Mouse (Mus musculus) MN1 (cell line): ENCODE results near the gene Man1b1.
A peak's percentile ranks its signal among the peaks of the same experiment; 100 is the strongest.

Source experiments
- DNase-seq: peaks from one replicate; pipeline ENCODE4 v3.0.0-alpha.2; 2016; ENCODE audit warnings: low spot score

Gene Man1b1

DNA sequence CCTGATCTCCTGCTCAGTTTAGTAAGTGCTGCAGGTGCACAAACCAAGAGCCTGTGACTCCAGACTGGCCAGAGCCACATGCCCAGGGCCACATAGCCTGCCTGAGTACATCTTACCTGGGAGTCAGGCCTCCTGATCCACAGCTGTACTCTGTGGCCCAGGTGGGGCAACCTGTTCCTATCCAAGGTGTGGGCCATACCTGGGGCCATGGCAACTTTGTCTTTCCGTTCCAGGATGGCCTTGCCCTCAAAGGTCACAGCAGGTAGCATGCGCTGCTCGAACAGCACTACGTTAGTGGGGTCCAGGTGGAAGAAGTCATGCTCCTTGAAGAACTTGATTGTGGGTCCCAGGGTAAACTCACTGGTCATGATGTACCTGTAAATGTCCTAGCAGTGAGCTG is 32.2 kb downstream of the Man1b1 start:
- DNase-seq: no peak

DNA sequence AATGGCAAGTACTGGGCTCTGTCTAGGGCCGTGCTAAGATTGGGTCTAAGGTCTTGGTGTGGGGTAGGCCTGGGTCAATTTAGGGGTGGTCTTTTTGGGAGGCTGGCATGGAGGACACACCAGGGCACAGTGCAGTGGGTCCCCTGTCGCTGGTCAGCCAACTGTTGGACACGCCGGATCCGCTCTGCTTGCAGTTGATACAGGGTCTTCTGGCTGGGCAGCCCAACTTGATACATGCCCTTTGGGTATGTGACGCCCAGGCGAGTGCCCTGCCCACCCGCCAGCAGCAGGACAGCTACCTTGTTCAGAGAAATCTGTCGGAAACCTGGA is 32.6 kb downstream of the Man1b1 start:
- DNase-seq: no peak

DNA sequence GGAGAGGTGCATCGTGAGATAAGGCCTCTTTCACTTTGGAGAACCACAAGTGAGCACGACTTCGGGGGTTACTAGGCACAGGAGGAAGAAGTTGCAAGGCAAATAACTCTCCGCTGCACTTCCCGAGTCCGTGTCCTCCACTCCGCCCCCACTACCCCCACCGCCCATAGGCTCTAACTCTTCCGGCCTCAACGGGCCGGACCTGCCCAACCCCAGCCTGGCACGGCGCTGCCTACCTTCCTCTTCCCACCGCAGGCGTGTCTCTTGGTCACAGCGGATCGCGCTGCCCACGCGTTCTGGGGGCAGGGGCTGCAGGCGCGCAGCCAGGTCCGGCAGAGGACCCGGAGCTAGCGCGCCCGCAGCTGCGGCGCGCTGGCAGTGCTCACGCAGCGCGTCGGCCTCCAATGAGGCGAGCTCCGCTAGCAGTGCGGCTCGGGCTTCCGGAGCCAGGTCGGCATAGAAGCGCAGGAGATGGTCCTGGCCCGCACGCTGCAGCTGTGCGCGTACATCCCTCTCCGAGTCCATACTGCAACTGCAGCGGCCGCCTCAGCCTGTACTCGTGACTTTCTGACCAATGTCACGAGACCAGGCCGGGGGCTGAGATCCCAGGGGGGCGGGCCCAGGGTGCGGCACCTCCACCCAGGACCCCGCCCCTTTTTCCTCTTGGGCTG is 33.1 kb downstream of the Man1b1 start, which contains the start of gene Uap1l1:
Gene Uap1l1 (minus strand): TSS at position 592 of the 671 bp plus-strand sequence.
- DNase-seq: peak; percentile 82

DNA sequence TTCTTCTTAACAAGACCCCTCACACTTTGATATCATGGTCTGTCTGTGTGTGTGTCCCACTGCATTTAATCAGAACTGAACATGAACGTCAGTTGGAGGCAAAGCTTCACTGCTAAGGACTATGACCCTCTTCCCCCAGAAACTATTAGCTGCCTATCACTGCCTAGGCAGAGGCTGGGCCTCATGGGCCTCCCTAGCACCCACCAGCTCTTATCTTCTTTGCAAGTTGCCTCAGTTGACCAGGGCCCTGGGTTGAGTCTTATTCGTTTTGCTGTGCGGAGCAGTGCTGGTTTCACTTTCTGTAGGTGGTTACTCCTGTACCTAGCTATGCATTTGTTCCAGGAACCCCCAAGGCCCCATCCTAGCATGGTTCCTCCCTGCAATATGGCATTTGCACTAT is 37.9 kb downstream of the Man1b1 start:
- DNase-seq: no peak

DNA sequence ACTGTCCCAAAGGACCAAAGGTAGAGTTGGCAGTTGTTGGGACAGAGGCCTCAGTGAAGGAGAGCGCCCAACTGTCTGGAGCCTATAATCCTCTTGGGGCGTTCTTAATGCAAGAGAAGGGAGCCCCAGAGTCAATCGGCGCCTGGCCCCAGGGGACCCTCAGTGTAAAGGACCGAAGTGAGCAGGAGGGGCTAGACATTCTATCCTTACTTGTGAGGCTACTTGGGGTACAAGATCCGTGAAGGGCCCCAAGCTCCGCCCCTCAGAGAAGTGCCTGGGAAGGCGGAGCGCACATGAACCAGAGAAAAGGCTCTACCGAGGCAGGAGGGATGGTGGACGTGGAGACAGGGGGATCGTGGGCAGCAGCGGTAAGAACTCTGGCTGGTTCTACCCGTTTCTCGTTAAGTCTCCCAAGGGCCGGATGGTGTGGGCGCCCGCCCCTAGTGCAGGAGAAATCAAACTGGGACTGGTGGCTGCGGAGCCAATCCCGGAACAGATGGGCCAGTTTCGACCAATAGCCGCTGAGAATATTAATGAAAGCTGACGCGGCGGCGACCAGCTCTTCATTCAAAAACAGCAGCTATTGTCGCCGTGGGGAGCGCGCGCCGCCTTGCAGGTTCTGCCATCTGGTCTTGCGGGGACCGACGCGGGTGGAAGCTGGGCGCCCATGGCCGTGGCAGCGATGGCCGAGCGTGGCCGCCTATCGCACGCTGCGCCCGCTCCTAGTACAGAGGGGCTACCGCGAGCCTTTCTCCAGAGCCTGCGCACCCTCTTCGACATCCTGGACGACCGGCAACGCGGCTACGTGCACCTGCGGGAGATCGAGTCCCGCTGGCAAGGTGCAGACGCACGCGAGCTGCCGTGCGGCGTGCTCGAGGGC is 39.9 kb downstream of the Man1b1 start, which contains the start of gene Sapcd2:
Gene Sapcd2 (plus strand): TSS at position 558 of the 880 bp plus-strand sequence.
- peak; percentile 84 for DNase-seq

DNA sequence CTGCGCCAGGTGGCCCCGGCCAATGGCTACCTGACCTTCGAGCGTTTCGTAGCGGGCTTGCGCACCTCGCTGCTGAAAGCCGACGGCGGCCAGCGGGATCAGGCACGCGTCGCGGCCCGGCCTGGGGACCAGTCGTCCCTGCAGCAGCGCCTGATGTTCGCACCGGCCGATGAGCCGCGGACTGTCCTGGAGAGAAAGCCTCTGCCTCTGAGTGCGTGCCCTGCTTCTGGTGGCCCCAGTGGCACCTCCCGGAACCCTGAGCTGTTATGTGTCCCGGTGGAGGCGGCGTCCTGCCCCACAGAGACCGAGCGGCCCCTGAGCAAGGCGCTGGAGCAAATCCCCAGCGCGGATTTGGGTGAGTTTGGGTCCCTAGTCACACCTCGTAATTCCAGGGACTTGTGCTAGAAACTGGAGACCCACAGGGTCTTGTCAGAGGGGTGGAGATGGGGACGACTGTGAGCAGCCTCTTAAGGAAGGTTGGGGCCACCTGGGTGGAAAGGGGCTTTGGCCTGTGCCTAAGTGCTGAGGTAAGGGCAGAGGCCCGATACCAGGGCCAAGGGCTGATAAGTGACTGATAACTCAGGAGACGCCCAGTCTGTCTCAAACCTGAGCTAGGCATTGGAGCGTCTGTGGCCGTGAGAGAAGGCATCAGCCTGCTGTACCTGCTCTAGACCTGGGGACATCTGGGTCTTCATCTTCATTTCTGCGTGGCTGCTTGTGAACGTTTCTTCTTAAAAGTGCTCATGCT is 40.7 kb downstream of the Man1b1 start:
- no peak for DNase-seq

DNA sequence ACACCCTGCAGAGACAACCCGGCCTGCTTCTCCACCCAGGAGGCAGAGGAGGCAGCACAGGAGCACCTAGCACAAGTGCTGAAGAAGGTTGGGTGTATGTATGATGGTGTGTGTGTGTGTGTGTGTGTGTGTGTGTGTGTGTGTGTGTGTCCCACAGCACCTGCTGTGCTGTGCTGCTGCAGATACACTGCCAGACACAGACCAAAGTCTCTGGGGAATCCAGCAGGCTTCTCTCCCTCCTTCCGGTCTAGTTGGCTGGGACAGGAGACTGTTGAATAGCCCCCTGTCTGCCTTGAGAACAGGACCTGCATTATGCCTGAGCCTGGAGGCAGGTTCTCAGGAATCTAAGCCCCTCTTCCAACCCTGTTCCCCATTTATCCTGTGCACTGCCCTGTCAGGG is 41.3 kb downstream of the Man1b1 start:
- peak; percentile 68 for DNase-seq

DNA sequence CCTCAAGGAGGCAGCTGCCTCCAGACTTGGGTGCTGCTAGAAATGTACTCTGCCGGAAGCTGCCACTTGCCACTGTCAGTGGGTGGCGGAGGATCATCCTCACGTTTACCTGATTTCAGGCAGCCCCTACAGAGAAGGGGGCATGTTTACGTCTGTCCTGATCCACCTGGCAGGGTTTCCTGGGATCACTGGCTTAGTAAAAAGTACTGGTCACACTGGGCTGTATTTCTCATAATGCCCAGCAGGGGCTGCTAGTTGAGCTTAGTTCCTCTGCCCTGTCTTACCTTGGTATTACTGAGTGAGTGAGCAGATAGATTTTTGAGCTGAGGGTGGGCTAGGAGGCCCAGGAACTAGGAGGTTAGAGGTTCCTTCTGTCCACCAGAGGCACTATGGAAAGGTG is 44.5 kb downstream of the Man1b1 start:
- DNase-seq: peak; percentile 70

DNA sequence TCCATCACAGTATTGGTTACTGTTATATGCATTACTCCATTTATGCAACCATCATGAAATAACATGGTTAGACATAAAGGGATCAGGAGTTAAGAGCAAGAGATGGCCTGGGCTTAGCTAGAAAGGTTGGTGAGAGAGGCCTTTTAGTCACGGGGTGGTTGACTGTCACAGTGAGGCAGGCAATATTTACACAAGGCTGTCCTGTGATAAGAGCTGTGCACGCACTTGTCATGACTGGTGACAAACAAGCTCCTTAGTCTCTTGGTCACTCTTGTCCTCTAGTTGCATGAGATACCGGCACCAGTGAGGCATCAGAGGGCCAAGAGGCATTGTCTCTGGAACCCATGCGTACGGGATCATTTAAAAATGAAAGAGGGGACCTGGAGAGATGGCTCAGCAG is 52.4 kb downstream of the Man1b1 start:
- no peak for DNase-seq

DNA sequence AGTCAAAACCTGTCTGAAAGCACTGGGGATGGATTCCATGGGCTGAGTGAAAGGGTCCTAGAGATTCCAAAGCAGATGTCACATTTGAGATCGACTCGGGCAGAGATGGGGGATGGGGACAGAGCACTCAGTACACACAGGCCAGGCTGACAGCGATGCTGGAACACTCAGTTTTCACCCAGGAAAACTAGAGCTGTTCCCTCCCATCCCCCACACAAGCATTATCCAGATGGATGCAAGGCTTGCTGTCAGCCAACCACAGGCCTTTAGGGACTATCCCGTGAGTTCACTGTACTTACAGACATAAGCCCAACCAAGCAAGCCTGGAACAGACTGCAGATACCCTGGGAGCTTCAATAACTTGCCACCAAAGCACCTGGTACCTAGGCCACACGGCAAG is 59.1 kb downstream of the Man1b1 start:
- peak; percentile 45 for DNase-seq

DNA sequence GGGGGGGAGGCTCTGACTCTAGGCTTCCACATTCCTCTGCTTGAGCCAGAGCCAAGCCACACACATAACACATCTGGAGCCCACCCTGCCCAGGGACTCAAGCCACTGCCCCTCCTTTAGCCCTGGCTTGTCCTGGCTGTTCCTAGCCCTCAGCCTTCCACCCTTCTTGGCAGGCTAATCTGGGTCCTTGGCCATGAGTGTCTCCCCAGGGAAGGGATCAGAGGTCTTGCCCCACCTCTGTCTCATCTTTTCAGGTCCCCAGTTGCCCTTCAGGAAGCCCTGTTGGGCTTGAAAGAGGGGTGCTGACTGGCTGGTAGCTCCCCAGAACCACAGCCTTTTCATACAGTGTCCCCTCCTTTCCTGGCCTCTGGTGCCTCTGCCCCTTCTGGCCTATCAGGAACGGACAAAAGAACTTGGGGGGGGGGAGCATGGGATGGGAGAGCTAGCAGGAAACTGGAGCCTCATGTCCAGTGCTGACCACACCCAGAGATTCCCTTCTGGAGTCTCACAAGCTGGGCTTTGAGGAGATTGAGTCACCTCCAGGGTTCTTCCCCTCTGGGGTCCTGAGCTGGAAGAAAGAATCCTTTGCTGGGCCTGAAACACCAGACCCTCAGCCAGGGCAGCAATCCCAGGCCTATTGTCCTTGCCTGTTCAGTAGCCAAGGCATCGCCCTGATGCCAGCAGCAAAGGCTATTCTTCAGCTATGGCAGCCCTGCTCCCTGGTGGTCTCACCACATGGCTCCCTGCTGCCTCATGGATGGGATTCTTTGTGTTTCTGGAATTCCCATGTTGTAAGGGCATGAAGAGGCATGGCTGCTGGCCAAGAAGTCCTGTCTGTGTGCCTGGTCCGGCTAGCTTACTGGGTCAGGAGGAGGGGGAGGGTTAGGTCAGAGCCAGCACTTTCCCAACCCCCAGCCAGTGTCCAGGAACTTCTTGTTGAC is 62.4 kb downstream of the Man1b1 start:
- DNase-seq: peak; percentile 49

DNA sequence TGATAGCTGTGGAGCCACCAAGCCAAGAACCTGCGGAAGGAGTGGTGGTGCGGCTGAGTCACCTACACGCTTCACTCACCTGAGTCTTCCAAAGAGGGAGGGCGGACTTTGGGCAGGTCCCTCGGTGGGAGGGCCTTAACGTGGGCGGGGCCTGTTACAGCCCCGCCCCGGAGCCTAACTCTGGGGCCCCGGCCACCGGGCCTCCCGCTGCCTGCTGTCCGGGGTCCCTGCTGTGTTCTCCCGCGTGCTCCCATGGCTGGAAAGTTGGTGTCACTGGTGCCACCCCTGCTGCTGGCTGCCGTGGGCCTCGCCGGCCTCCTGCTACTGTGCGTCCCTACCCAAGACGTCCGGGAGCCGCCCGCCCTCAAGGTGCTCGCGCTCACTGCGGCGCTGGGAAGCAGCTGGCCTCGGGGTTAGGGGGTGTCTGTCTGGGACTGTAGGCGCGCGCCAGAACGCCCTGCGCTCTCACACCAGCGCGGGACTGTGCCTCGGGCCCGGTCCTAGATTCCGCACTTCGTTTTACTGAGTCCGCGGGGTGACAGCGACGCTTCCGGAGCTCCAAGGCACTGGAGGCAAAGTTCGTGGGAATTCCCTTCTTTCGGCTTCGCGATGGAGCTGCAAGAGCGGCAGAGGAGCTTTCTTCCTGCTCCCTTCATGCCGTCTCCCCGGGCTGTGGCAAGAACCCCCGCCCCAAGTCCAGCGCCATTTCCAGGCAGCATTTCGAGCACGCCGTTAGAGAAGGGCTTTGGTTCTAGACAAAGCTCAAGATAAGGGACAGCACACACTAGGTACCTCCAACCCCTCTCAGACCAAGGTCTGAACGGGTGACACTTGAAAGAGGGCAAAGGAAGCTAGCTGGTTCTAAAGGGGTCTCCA is 63.8 kb downstream of the Man1b1 start, which contains the start of gene Entpd2:
Gene Entpd2 (plus strand): TSS at position 154 of the 876 bp plus-strand sequence.
- peak; percentile 30 for DNase-seq

DNA sequence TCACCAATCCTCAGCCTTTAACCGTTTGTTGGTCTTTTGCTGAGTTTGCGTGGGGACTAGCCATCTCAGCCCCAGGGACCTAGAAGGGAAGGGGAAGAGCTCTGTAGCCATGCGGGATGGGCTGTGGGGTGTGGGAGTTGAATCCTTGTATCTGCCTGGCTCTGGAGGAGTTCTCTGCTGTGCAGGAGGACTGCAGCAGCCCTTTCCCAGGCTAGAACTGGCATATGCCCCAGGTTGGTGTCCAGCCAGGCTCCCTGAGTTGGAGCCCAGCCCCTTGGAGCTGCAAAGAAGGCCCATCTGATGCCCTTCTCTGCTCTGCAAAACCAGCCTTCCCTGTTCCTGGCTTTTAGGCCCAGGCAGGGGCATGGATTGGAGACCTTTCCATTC is 64.5 kb downstream of the Man1b1 start:
- no peak for DNase-seq

DNA sequence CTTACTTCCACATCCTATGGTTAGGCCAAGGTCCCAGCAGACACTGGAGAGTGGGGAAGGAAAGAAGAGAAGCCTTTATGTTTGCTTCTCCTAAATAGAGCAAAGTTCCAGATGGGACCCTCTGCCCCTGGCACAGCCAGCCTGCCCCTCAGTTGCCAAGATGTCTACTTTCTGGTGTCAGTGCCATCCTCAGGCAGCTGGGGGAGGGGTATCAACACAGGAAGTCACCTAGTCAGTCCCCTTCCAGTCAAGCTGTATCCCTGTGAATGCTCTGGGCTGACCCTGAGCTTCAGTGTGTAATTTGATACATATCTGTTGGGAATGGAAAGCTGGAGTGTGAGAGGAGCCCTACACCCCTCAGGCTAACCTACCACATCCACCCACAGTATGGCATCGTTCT is 64.9 kb downstream of the Man1b1 start:
- DNase-seq: no peak

DNA sequence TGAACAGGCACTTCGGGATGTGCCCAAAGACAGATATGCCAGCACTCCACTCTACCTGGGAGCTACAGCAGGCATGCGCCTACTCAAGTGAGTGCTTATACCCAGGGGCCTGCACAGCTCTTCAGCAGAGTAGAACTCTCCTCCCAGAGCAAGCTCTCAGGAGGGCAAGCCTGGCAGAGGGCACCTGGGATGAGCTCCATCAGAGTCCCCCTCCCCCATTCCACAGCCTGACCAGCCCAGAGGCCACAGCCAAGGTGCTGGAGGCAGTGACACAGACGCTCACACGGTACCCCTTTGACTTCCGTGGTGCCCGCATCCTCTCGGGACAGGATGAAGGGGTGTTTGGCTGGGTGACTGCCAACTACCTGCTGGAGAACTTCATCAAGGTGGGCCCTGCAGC is 65.9 kb downstream of the Man1b1 start:
- no peak for DNase-seq

DNA sequence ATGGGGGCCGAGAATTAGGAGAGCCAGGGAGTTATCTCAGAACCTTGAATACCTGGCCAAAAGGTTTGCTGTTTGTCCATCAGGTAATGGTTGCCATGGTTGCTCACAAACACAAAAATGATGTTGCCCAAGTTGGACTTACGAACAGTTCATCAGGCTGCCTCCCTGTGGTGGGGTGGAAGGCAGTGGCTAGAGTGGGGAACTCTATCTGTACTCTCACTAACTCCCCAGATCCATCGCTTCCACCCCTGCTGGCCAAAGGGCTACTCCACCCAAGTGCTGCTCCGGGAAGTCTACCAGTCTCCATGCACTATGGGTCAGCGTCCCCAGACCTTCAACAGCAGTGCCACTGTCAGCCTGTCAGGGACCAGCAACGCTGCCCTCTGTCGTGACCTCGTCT is 66.9 kb downstream of the Man1b1 start, which contains the start of gene Npdc1:
Gene Npdc1 (plus strand): TSS at position 301 of the 400 bp plus-strand sequence.
- DNase-seq: no peak

DNA sequence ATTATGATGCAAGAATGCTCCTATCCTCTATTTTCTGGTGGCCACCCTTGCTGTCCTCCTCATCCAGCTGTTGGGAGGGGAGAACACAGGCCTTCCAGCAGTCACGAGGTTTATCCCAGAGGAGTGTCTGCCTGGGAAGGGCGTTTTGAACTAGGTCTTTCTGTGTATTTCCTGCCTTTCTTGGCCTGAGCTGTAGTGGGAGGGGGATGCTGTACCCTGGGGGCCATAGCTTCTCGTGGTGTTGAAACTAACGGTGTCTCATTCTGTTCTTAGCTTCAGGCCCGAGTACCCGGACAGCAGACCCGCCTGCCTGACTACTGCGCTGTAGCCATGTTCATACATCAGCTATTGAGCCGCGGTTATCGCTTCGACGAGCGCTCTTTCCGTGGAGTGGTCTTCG is 68.2 kb downstream of the Man1b1 start:
- no peak for DNase-seq

DNA sequence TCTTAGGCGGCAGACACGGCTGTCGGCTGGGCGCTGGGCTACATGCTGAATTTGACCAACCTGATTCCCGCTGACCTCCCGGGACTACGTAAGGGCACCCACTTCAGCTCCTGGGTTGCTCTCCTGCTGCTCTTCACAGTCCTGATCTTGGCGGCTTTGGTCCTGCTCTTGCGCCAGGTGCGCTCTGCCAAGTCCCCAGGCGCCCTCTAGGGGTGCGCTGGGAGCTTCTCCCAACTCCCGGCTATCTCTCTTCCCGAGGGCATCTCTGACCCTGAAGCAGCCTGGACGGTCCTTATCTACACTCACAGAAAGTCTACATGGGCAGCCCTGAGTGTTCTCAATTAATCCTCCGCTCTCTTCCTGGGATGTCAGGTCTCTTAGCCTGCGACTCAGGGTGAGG is 68.6 kb downstream of the Man1b1 start:
- peak; percentile 70 for DNase-seq
